Mouse (Mus musculus) adrenal gland, postnatal 0 days (tissue): ENCODE results near the gene Ecm2. TPM values are rescaled to one million over a fixed set of nuclear protein-coding genes. Genes with fewer than 3 reads are reported as not detected.

Source experiments
- polyA plus RNA-seq: library from polyadenylated mRNA; unstranded; fragments of >200 nt; fragmentation: Nextera tagmentation; extraction: Ambion mirVana; gene quantifications from 2 replicates; pipeline ENCODE4 v1.2.1, GENCODE M21; 2015

Ecm2 gene
- 3.1 and 5.0 TPM in 2 replicates for polyA plus RNA-seq

GRCm38 (mm10) chr13:49504510-49504909, at the start of gene Ecm2:
TSS of gene Ecm2 (plus strand) at chr13:49504810.

GRCm38 (mm10) chr13:49492376-49493368, 11.9 kb upstream of the Ecm2 start, which contains the start of gene Tes3-ps:
TSS of gene Tes3-ps (plus strand) at chr13:49493318.

GRCm38 (mm10) chr13:49544279-49544678, 39.7 kb downstream of the Ecm2 start, which contains the start of gene Aspn:
TSS of gene Aspn (plus strand) at chr13:49544443.

GRCm38 (mm10) chr13:49581541-49582530, 77.2 kb downstream of the Ecm2 start, which contains the start of gene Omd:
TSS of gene Omd (plus strand) at chr13:49582462.

Other genes with a start within 250 kb of the Ecm2 start
- gene Fgd3, start 184.5 kb upstream of the Ecm2 start, polyA plus RNA-seq, result 0.44 and 0.57 TPM in 2 replicates
- gene Bicd2, start 163.2 kb upstream of the Ecm2 start, polyA plus RNA-seq, result 11.8 and 15.5 TPM in 2 replicates
- gene Ippk, start 83.6 kb upstream of the Ecm2 start, polyA plus RNA-seq, result 10.2 and 16.9 TPM in 2 replicates
- 0.69 and 0.99 TPM in 2 replicates for gene Tes3-ps, start 11.5 kb upstream of the Ecm2 start, polyA plus RNA-seq
- gene Aspn, start 39.6 kb downstream of the Ecm2 start, polyA plus RNA-seq, result 64.4 and 97.2 TPM in 2 replicates
- 4.7 and 15.6 TPM in 2 replicates for gene Omd, start 77.7 kb downstream of the Ecm2 start, polyA plus RNA-seq
- gene Ogn, start 103.2 kb downstream of the Ecm2 start, polyA plus RNA-seq, result 148 and 377 TPM in 2 replicates
- gene Cenpp, start 148.0 kb downstream of the Ecm2 start, polyA plus RNA-seq, result 23.1 and 26.1 TPM in 2 replicates
- 10.2 and 14.8 TPM in 2 replicates for gene Nol8, start 148.3 kb downstream of the Ecm2 start, polyA plus RNA-seq
- 15.8 and 20.6 TPM in 2 replicates for gene Iars, start 177.3 kb downstream of the Ecm2 start, polyA plus RNA-seq